Mouse (Mus musculus) CH12.LX (cell line): ENCODE results near the gene Ttc4. TPM values are rescaled to one million over a fixed set of nuclear protein-coding genes. Genes with fewer than 3 reads are reported as not detected.

Experiments
- DNase-seq: peaks from one replicate; pipeline ENCODE4 v3.0.0-alpha.2; 2013; ENCODE audit errors: extremely low read depth
- H3K27ac ChIP-seq: 2 replicates; pipeline ENCODE4 v1.5.1; 2012; ENCODE audit warnings: low read depth, mild to moderate bottlenecking, control low read depth, moderate library complexity; ENCODE audit not compliant: insufficient read depth
- H3K27me3 ChIP-seq: replicated peaks from 2 replicates; pipeline ENCODE3; 2012; ENCODE audit warnings: inconsistent platforms
- H3K36me3 ChIP-seq, 2 experiments: replicated peaks in 1 of 2; 2 replicates each; pipeline versions ENCODE3 to v1.6.1; 2012; ENCODE audit warnings: inconsistent platforms in 1 of 2, low read length in 1 of 2, mild to moderate bottlenecking in 1 of 2, mixed read lengths in 1 of 2, moderate library complexity in 1 of 2; ENCODE audit not compliant: control insufficient read depth in 1 of 2, insufficient read depth in 1 of 2
- H3K4me1 ChIP-seq, 2 experiments: 2 replicates each; pipeline ENCODE4 v1.6.1; 2012; ENCODE audit warnings: inconsistent platforms in 1 of 2, moderate library complexity in 1 of 2; ENCODE audit not compliant: insufficient read depth in 2 of 2, control insufficient read depth in 1 of 2
- H3K4me2 ChIP-seq: 2 replicates; pipeline ENCODE4 v1.6.1; 2012; ENCODE audit warnings: low read depth, mild to moderate bottlenecking, control low read depth; ENCODE audit not compliant: poor library complexity, insufficient read depth, severe bottlenecking
- H3K4me3 ChIP-seq, 3 experiments: fragments of 150-350 bp in 1 of 3; sonication (generic) in 1 of 3; replicated peaks in 1 of 3; 2 replicates each; pipeline versions ENCODE3 to v1.5.1; 2011 to 2012; ENCODE audit warnings: low read depth in 2 of 3, low read length in 2 of 3, mild to moderate bottlenecking in 2 of 3, moderate library complexity in 2 of 3, control low read depth in 1 of 3, improper control_type of control experiment in 1 of 3, inconsistent platforms in 1 of 3, mixed read lengths in 1 of 3; ENCODE audit not compliant: poor library complexity in 1 of 3
- H3K79me2 ChIP-seq: replicated peaks from 2 replicates; pipeline ENCODE4 v1.6.1; 2012; ENCODE audit warnings: mild to moderate bottlenecking, moderate library complexity; ENCODE audit not compliant: control insufficient read depth, poor library complexity, insufficient read depth, severe bottlenecking; ENCODE audit errors: extremely low read depth
- H3K9ac ChIP-seq: 2 replicates; pipeline ENCODE4 v1.6.1; 2012; ENCODE audit warnings: low read depth, mild to moderate bottlenecking, control low read depth, moderate library complexity; ENCODE audit not compliant: insufficient read depth
- H3K9me3 ChIP-seq: replicated peaks from 2 replicates; pipeline ENCODE3; 2012; ENCODE audit warnings: low read length, inconsistent platforms, mixed read lengths
- BHLHE40 ChIP-seq: IDR thresholded peaks from 2 replicates; pipeline ENCODE4 v1.6.1; 2011; ENCODE audit warnings: mild to moderate bottlenecking, low read depth, low read length, improper control_type of control experiment
- CHD1 ChIP-seq: IDR thresholded peaks from 2 replicates; pipeline ENCODE4 v1.6.1; 2012; ENCODE audit warnings: low read depth, low read length, improper control_type of control experiment, inconsistent platforms
- CTCF ChIP-seq, 2 experiments: IDR thresholded peaks in 1 of 2; conservative IDR thresholded peaks in 1 of 2; 2 replicates each; pipeline ENCODE4 v1.5.1; 2011 to 2012; ENCODE audit warnings: low read depth in 2 of 2, low read length in 2 of 2, improper control_type of control experiment in 1 of 2, inconsistent platforms in 1 of 2, mild to moderate bottlenecking in 1 of 2, moderate library complexity in 1 of 2
- E2F4 ChIP-seq: IDR thresholded peaks from 2 replicates; pipeline ENCODE4 v1.6.1; 2011; ENCODE audit warnings: low read depth, low read length, improper control_type of control experiment; ENCODE audit not compliant: insufficient replicate concordance
- ELF1 ChIP-seq: IDR thresholded peaks from 2 replicates; pipeline ENCODE4 v1.6.1; 2014; ENCODE audit warnings: low read depth, mild to moderate bottlenecking, inconsistent platforms, low read length, improper control_type of control experiment
- ETS1 ChIP-seq: conservative IDR thresholded peaks from 2 replicates; pipeline ENCODE4 v1.6.1; 2012; ENCODE audit warnings: low read depth, mild to moderate bottlenecking, inconsistent platforms, low read length, improper control_type of control experiment, moderate library complexity
- GABPA ChIP-seq: IDR thresholded peaks from 2 replicates; pipeline ENCODE4 v1.6.1; 2012; ENCODE audit warnings: low read depth, low read length, improper control_type of control experiment, inconsistent platforms; ENCODE audit not compliant: insufficient replicate concordance
- HCFC1 ChIP-seq: IDR thresholded peaks from 2 replicates; pipeline ENCODE4 v1.6.1; 2012; ENCODE audit warnings: low read depth, mild to moderate bottlenecking, inconsistent platforms, low read length, improper control_type of control experiment
- IRF4 ChIP-seq: IDR thresholded peaks from 2 replicates; pipeline ENCODE4 v1.6.1; 2014; ENCODE audit warnings: low read depth, mild to moderate bottlenecking, inconsistent platforms, low read length, improper control_type of control experiment
- JUN ChIP-seq: IDR thresholded peaks from 2 replicates; pipeline ENCODE4 v1.6.1; 2011; ENCODE audit warnings: low read depth, mild to moderate bottlenecking, low read length, improper control_type of control experiment, moderate library complexity; ENCODE audit not compliant: insufficient read depth
- JUND ChIP-seq: conservative IDR thresholded peaks from 2 replicates; pipeline ENCODE4 v1.6.1; 2011; ENCODE audit warnings: low read depth, low read length, improper control_type of control experiment
- MAFK ChIP-seq: IDR thresholded peaks from 2 replicates; pipeline ENCODE4 v1.6.1; 2011; ENCODE audit warnings: low read length, improper control_type of control experiment; ENCODE audit not compliant: insufficient replicate concordance
- MAX ChIP-seq: IDR thresholded peaks from 2 replicates; pipeline ENCODE4 v1.6.1; 2011; ENCODE audit warnings: low read length, improper control_type of control experiment
- MAZ ChIP-seq: IDR thresholded peaks from 2 replicates; pipeline ENCODE4 v1.6.1; 2012; ENCODE audit warnings: low read depth, mild to moderate bottlenecking, inconsistent platforms, low read length, improper control_type of control experiment, moderate library complexity
- MEF2A ChIP-seq: IDR thresholded peaks from 2 replicates; pipeline ENCODE4 v1.6.1; 2014; ENCODE audit warnings: low read depth, mild to moderate bottlenecking, inconsistent platforms, low read length, improper control_type of control experiment, borderline replicate concordance
- MXI1 ChIP-seq: IDR thresholded peaks from 2 replicates; pipeline ENCODE4 v1.6.1; 2011; ENCODE audit warnings: mild to moderate bottlenecking, low read depth, low read length, improper control_type of control experiment
- MYC ChIP-seq: IDR thresholded peaks from 2 replicates; pipeline ENCODE4 v1.6.1; 2011; ENCODE audit warnings: low read depth, mild to moderate bottlenecking, improper control_type of control experiment, low read length
- NRF1 ChIP-seq: IDR thresholded peaks from 2 replicates; pipeline ENCODE4 v1.6.1; 2014; ENCODE audit warnings: low read depth, mild to moderate bottlenecking, inconsistent platforms, low read length, improper control_type of control experiment, moderate library complexity
- PAX5 ChIP-seq: IDR thresholded peaks from 2 replicates; pipeline ENCODE4 v1.6.1; 2012; ENCODE audit warnings: low read length, inconsistent platforms, mixed read lengths
- POLR2A ChIP-seq: IDR thresholded peaks from 2 replicates; pipeline ENCODE4 v1.6.1; 2011; ENCODE audit warnings: low read depth, mild to moderate bottlenecking, improper control_type of control experiment, low read length
- POLR2AphosphoS2 ChIP-seq: IDR thresholded peaks from 2 replicates; pipeline ENCODE4 v1.6.1; 2011; ENCODE audit warnings: low read depth, low read length, improper control_type of control experiment
- RAD21 ChIP-seq: IDR thresholded peaks from 2 replicates; pipeline ENCODE4 v1.6.1; 2011; ENCODE audit warnings: low read depth, mild to moderate bottlenecking, low read length, improper control_type of control experiment, moderate library complexity
- SIN3A ChIP-seq: IDR thresholded peaks from 2 replicates; pipeline ENCODE4 v1.6.1; 2012; ENCODE audit warnings: low read length, improper control_type of control experiment, inconsistent platforms
- SMC3 ChIP-seq: IDR thresholded peaks from 2 replicates; pipeline ENCODE4 v1.6.1; 2011; ENCODE audit warnings: low read depth, low read length, improper control_type of control experiment
- TBP ChIP-seq: conservative IDR thresholded peaks from 2 replicates; pipeline ENCODE4 v1.6.1; 2011; ENCODE audit warnings: low read depth, low read length, improper control_type of control experiment
- TCF12 ChIP-seq: IDR thresholded peaks from 2 replicates; pipeline ENCODE4 v1.6.1; 2014; ENCODE audit warnings: low read depth, mild to moderate bottlenecking, inconsistent platforms, low read length, improper control_type of control experiment
- UBTF ChIP-seq: IDR thresholded peaks from 2 replicates; pipeline ENCODE4 v1.6.1; 2012; ENCODE audit warnings: low read depth, mild to moderate bottlenecking, inconsistent platforms, low read length, improper control_type of control experiment, moderate library complexity
- USF1 ChIP-seq: IDR thresholded peaks from 2 replicates; pipeline ENCODE4 v1.6.1; 2014; ENCODE audit warnings: low read depth, mild to moderate bottlenecking, inconsistent platforms, low read length, improper control_type of control experiment
- USF2 ChIP-seq: conservative IDR thresholded peaks from 2 replicates; pipeline ENCODE4 v1.6.1; 2011; ENCODE audit warnings: low read depth, low read length, improper control_type of control experiment
- ZNF384 ChIP-seq: IDR thresholded peaks from 2 replicates; pipeline ENCODE4 v1.6.1; 2012; ENCODE audit warnings: low read depth, low read length, improper control_type of control experiment, inconsistent platforms
- dilution Hi-C: fragments of 300-500 bp; cut with MboI; formaldehyde crosslinking; loops from 2 replicates; pipeline ENCODE4 v1.14.3; 2020; ENCODE audit warnings: low sequenced_read_pairs; ENCODE audit not compliant: extremely low pct_unique_long_range_greater_than_20kb, extremely low pct_ligation_motif_present
- in situ Hi-C: fragments of 300-500 bp; cut with MboI; formaldehyde crosslinking; loops from 3 replicates; pipeline ENCODE4 v1.14.3; 2019; ENCODE audit warnings: low sequenced_read_pairs, low pct_ligation_motif_present, low pct_unique_long_range_greater_than_20kb, mixed read lengths
- polyA plus RNA-seq: library from polyadenylated mRNA; unstranded; fragments of >175 nt; gene quantifications from 2 replicates; pipeline ENCODE4 v1.2.1, GENCODE M21; 2012; ENCODE audit warnings: low read depth; ENCODE audit not compliant: insufficient read length
- total RNA-seq, 2 experiments: library from RNA; depleted of rRNA; stranded (reverse); fragments of 300-350 nt in 1 of 2; fragments of >200 nt in 1 of 2; gene quantifications; 2 replicates each; pipeline ENCODE4 v1.2.3; 2012 to 2014

The Ttc4 gene
- total and polyA plus RNA-seq, 3 experiments, result 47.8 to 61.8 (median 50.2) TPM

DNA sequence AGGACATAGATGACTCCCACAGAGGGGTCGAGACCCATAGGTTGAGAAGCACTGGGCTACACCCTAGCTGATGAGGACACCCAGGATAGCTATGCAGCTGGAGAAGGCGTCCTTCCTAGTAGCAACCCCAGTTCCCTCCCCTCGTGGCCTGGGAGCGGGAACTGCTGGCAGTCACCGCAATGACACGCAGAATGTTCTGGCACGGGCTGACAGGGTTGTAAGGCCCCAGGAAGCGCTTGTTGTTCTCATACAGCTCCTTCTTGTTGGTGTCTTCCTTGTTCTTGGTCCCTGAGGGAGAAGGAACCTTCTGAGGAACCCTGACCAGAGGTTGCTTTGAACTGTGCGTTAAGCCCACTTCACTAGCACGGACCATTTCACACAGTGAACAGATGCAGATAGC, 25.2 kb upstream of the Ttc4 start:
- Histone ChIP-seq H3K9me3 (no peaks in the 10 kb centered on the region), H3K27me3 (peaks cover 68% of the 10 kb centered on the region), H3K4me2 (no peak overlapping the region)
- TF ChIP-seq PAX5 (no peak), CTCF (conservative IDR thresholded peaks at IDR 0.05 in 1 of 2, IDR thresholded peaks at IDR 0.05 in 1 of 2; ENCODE audit: low read depth in 2 of 2, low read length in 2 of 2) (no peak), MAFK (no peak), USF1 (no peak), JUND (no peak), MAZ (no peak), MYC (no peak), ETS1 (no peak), IRF4 (no peak), MXI1 (no peak), TBP (no peak), MAX (no peak), MEF2A (no peak), RAD21 (no peak), POLR2A (no peak), USF2 (no peak), POLR2AphosphoS2 (no peak)
- TF ChIP-seq, all 38 proteins: peak for 0
- H3K9ac ChIP-seq, result no peak overlapping the region
- no peaks in the 10 kb centered on the region for H3K79me2 ChIP-seq
- no peaks in the 10 kb centered on the region for H3K4me1 ChIP-seq
- H3K27ac ChIP-seq, result no peak overlapping the region
- no peak overlapping the region for H3K4me3 ChIP-seq
- dilution Hi-C loops (no loop called here), in situ Hi-C loops (no loop called here)
- no peaks in the 10 kb centered on the region for H3K36me3 ChIP-seq
- no peak for DNase-seq

DNA sequence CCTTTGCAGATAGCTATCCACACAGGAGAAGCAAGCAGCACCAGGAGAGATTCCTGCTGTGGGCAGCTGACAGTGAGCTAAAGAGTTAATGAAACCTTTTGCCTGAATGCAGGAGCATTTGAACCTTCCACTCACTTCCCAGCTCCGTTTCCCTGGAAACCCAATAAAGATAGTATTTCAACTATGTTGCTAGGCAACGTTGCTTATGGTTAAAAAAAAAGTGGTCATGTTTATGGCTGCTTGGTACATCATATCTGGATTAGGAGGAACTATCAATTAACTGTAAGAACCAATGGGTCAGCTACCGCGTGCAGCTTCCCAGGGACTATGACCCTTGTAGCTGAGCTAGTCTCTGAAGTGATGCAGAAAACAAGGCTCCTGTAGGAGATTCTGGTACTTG, 22.1 kb upstream of the Ttc4 start:
- Histone ChIP-seq H3K4me3 (no peak overlapping the region), H3K4me1 (peaks cover 0 to 2% of the 10 kb centered on the region in 2 experiments; a peak in 1 of 4 replicates), H3K79me2 (no peaks in the 10 kb centered on the region), H3K27me3 (peaks cover 69% of the 10 kb centered on the region), H3K9me3 (no peaks in the 10 kb centered on the region), H3K36me3 (no peaks in the 10 kb centered on the region), H3K27ac (no peak overlapping the region), H3K4me2 (no peak overlapping the region), H3K9ac (no peak overlapping the region)
- in situ Hi-C loops, result no loop called here
- dilution Hi-C loops, result no loop called here
- no peak for DNase-seq
- TF ChIP-seq POLR2AphosphoS2, result no peak
- TF ChIP-seq ZNF384, result no peak
- TF ChIP-seq GABPA, result no peak
- no peak for TF ChIP-seq ELF1
- TF ChIP-seq JUN, result no peak
- no peak for TF ChIP-seq TCF12
- TF ChIP-seq HCFC1, result no peak
- no peak for TF ChIP-seq SMC3
- TF ChIP-seq UBTF, result no peak
- TF ChIP-seq BHLHE40, result no peak
- TF ChIP-seq NRF1, result no peak
- no peak for TF ChIP-seq E2F4
- no peak for TF ChIP-seq MAX
- no peak for TF ChIP-seq MYC
- TF ChIP-seq MAFK, result no peak
- TF ChIP-seq TBP, result no peak
- no peak for TF ChIP-seq CHD1
- TF ChIP-seq IRF4, result no peak
- no peak for TF ChIP-seq MAZ
- no peak for TF ChIP-seq SIN3A
